ENCODE assay signal across 17 mouse cellular contexts in genomic region chr2:135646654-135647053, GRCm38 (mm10).
"Had no signal": no experiment of that assay in that cellular context is flagged by ENCODE, and none has a peak within 500 bp of the region (broad histone marks: within the 10 kb centered on the region; RNA-seq: fewer than 3 reads in every experiment).

No protein-coding gene starts in this region.

- H3K36me3 ChIP-seq: midbrain, embryonic 10.5 days; midbrain, embryonic 12.5 days; neural tube, embryonic 12.5 days had no signal

- DNase-seq: lung, adult 18-20 months; lung, embryonic 14.5 days; lung, postnatal 10 days; lung, postnatal 4 days; midbrain, embryonic 14.5 days; retina, postnatal 1 day; right cerebral cortex, adult 18-20 months; right cerebral cortex, postnatal 25 days; right cerebral cortex, postnatal 4 days; spleen, adult 18-20 months; thymus, adult 2 months; thymus, postnatal 25 days; thymus, postnatal 4 days had no signal

- H3K9ac ChIP-seq: lung, embryonic 14.5 days; midbrain, embryonic 12.5 days; neural tube, embryonic 12.5 days had no signal

- H3K4me3 ChIP-seq: midbrain, embryonic 10.5 days; midbrain, embryonic 12.5 days; neural tube, embryonic 12.5 days had no signal

- H3K4me1 ChIP-seq: midbrain, embryonic 10.5 days; midbrain, embryonic 12.5 days; neural tube, embryonic 12.5 days had no signal

- H3K27ac ChIP-seq: midbrain, embryonic 10.5 days; midbrain, embryonic 12.5 days; neural tube, embryonic 12.5 days had no signal

- ATAC-seq: midbrain, embryonic 16.5 days had no signal

- H3K9me3 ChIP-seq: midbrain, embryonic 10.5 days; midbrain, embryonic 12.5 days; neural tube, embryonic 12.5 days had no signal

- H3K4me2 ChIP-seq: lung, embryonic 14.5 days; midbrain, embryonic 12.5 days; neural tube, embryonic 12.5 days had no signal

- H3K27me3 ChIP-seq: midbrain, embryonic 12.5 days; neural tube, embryonic 12.5 days had no signal
